Mouse (Mus musculus) heart, adult 11 months (tissue): Measurements from ENCODE around the gene Auts2.

Source experiments
- DNase-seq: peaks from one replicate; pipeline ENCODE4 v3.0.0; 2022

Auts2 gene

DNA sequence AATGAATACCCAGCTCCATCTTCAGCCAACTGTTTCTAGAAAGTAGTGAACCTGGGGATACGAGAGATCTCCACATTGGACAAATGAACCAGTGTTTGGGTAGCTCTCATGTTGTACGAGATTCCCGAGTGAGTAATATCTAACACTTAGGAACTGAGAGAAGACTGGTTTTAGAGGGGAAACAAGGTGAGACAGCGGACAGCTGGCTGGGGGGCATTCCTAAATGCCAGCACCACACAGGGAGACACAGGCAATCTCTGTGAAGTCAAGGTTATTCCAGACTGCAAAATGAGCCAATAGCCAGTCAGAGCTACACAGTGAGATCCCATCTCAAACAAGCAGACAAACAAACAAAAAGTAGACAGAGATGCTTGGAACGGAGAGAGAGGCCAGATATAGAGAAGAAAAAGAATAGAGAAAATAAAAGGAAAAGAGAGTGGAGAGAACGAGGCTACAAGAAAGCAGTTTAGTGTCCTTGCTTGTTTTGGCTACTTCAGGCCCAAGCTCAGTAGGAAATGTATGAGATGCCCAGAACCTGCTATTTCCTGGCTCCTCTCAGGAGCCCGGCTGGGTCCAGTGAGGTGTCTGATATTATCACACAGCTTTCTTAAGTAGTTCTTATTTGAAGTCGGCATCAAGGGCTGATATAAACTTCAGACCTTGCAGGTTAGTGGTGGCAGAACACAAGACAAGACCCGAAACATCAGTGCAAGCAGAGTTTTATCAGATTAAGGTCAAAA is 224.9 kb downstream of the Auts2 start:
- peak; percentile 75 for DNase-seq

DNA sequence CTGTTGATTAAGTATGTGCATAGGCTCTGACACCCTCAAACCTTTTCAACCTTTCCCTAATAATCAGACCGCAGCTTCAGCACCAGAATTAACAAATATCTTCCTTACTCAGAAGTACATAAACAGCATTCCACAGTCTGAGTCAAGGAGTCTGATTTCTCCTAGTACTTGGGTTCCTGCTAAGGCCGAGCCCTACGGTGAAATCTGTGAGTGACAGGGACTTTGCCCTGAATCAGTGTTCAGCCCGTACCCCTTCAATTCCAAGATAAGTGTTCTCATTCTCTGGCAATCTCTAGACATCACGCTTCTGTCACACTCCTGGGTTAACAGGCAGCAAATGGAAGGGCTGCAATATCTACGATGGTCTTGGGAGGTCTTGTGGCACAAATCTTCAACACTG is 226.2 kb downstream of the Auts2 start:
- DNase-seq: no peak

DNA sequence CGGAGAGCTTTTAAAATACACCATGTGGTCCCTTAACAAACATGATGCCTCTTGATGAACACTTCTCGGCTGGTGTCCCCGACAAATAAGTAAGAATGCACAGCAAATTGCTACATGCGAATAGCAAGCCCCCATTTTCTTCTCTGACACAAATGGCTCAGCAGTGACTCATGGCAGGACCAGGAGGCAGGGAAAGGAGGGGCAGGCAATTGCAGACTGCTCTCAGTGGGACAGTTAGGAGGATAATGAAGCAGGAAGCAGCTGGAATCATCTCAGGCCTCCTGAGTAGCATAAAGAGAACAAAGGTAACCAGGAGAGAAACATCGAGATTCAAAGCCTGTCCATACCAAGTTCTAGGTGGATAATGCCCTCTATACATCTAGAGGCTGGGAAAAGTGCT is 228.8 kb downstream of the Auts2 start:
- DNase-seq: no peak

DNA sequence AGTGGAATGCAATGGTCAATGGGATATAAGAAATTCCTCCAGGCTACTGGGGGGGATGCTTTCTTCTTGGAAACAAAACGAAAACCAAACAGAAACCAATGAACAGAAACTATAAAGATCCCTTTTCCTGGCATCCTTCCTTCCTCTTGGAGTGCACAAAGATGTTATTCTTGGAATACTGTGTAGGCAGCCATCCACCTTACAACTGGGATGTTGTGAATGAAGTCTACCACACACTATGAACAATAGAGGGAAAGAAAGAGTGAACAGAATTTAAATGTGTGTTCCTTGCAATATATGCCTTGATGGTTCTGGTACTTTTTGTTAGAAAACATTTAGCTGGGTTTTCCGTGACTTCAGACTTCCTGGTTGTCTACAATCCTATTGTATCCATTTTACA is 236.1 kb downstream of the Auts2 start:
- DNase-seq: no peak

DNA sequence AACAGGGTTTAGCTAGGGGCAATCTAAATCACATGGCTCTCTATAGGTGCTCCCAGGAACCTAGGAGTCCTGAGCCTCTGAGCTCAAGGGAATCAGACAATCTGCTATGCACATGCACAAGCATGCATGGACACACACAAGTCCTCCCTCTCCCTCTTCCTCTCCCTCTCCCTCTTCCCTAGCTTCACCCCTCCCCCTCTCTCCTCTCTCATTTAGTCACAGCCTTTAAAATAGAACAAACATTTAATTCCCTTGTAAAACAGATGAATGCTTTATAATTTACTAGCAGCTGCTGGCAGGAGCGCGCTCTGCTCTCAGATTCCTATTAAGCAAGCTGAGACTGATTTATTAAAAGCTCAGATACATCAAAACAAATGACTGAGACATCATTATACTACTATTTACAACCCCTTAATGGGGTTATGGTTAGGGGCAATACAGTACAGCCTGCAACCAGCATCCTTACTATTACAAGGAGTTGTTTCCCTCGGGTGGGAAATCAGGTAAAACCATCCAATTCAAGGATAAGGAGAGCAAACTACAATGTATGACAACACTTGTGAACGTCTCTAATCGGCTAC is 237.7 kb downstream of the Auts2 start:
- DNase-seq: peak; percentile 42

DNA sequence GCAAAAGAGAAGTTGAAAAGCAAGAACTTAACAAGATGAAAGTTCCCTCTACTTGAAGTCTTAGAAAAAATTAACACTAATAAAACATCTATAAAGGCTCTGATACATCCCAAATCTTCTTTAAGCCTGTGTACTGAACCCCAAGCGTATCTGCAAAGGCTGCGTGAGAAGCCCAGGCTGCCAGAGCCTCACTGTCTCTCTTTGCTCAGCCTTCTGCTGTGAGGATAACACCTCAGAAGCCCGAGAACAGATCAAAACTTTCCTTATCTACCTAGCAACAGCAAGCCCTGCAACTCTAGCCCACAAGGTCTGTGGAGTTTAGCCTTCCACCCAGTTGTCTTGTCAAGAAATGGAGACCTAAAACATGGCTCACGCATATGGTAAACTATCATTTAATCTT is 240.4 kb downstream of the Auts2 start:
- DNase-seq: no peak

DNA sequence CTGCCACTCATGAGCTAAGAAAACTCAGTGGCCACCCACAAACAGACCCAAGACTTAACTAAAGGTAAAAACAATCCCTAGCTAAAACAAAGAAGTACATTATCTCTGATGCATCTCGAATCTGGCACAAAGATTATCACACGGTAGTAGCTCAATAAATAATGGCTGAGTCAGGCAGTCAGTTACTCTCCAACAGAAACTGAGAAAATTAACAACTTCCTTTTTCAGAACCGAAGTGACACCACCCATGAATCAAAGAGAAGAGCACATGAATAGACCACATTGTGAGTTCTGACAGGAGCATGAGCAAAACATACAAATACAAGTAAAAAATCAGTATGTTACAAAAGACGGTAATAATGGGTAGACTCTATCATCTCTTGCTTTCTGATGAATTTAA is 242.3 kb downstream of the Auts2 start:
- DNase-seq: peak; percentile 46

DNA sequence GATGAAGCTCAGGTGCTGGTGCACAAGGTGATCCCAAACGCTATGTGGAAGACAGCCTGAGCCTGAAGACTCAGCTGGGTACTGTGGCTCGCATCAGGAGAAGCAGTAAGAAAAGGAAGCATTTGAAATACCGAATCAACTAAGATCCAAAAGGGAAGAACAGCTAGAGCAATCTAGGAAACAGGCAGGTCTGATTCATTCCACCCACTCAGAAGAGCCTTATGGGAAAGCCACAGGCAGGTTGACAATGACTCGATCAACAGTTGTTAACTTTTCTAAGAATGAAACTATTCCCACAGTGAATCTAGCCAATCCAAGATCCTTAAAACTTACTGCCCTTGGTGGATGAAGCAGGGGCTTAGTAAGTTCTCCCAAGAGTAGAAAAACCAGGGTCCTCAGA is 243.4 kb downstream of the Auts2 start:
- peak; percentile 21 for DNase-seq

DNA sequence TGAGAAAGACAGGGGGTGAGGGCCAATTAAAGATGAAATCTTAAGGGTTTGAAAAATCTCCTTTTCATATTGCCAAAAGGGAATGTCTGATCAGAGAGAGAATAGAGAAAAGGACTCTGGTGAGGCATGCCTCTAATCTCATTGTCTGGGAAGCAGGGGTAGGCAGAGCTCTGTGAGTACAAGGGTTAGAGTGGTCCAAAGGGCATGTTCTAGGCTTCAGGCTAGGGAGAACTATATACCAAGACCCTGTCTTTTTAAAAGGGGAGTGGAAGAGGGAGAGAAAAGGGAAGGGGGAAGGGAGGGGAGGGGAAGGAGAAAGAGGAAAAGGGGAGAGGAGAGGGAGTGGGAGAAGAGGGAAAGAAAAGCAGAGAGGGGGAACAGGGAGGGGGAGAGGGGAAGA is 244.1 kb downstream of the Auts2 start:
- peak; percentile 27 for DNase-seq

DNA sequence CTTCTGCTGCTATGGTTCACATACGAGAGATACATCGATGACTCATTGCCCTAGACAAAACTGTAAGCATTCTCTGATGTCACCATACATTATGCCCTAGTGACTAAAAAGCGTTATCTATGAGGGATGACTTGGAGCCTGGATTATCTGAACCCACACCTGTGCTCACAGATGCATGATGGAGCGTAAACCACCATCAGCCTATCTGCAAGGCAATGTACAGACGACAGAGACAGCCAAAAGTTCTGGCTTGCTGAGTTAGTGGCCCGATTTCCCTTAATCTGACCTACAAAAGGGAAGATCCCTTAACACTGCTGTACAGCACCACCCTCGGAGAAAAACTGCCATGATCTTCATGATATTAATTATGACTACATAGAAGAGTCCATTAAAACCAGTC is 245.8 kb downstream of the Auts2 start:
- DNase-seq: peak; percentile 54

DNA sequence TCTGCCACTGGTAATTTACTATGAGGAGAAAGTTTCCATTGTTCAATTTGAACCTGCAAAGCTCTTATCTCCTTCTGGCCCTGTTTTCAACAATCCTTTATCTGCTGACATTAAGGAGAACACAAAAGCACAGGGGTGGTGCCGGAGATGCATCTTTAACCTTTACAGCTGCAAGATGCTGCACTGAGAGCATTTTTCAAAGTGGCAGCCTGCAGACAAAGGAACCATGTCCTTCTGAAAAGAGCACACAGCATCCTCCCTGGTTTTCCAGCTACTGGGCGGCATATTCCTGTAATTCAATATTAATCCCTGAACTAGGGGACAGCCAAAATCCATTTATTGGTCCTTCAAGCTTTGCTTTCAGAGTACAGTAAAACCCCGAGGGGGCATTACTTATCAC is 248.7 kb downstream of the Auts2 start:
- peak; percentile 24 for DNase-seq

DNA sequence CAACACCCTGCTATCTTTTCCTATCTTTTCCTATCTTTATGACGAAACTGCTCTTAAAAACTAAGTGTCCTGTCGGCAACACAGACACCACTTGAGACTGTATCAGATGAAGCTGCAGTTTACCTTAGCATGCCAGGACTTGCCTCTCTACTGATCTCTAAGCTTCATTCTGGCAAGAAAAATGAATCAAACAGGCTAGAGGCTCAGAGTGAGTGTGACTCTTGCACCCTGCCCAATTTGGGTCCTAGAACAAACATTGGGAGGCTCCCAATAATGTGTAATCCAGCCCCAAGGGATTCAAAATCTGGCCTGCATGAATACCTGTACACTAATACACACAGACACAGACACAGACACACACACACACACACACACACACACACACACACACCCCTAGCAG is 250.2 kb downstream of the Auts2 start:
- DNase-seq: peak; percentile 35

DNA sequence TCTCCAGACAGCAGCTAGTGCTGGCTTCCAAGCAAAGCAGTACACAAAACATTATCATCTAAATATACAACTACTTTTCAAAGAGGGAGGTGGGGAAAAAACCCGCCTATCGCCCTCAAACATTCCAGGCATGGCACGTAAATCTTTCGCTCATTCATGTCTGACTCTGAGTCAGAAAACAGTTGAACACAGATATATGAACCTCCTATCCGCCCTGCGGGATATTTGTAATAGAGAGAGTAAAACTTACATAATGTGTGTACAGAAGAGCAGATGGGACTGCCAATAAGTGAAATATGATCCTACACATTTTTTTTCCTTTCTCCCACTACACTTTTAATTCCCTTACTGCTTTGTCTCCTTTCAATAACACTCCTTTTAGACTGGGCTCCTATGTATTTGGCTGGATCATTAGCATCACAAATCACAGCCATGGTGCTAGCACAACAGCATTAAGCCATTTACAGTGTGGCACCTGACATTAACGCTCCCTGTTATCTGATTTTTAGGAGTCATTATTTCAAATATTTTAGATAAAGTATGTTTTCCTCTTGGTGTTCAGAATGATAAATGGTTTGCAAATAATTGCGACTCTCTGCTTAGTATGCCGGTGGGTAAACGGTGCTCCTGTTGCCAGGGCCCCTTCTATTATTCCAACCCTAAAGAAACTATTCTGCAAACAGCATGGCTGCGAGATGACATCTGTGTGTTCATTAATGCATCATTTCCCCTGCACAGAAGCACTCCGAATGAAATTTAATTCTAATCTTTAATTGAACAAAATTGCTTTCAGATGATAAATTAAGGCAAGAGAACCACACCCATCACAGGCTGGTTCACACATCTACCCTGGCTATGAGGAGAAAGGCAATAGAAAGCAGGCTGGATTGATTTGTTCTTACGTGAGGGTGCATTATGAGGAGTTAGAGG is 252.3 kb downstream of the Auts2 start:
- DNase-seq: peak; percentile 29

DNA sequence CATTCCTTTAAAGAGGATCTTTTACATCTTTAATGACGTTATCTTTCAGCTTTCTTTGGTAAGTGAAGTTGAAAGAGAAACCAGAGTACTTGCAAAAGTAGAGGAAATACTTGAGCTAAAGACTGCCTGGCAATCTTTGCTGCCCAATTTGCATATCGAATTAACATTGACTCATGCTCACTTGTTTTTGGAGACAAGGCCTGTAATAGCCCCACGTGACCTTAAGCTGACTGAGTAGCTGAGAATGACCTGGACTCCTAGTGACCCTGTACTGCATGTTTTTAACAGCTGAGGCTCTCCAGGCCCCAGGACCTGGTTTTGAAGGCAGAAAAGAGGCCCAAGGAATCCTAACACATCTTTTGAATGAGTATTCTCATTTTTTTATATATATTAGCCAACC is 259.4 kb downstream of the Auts2 start:
- peak; percentile 69 for DNase-seq

DNA sequence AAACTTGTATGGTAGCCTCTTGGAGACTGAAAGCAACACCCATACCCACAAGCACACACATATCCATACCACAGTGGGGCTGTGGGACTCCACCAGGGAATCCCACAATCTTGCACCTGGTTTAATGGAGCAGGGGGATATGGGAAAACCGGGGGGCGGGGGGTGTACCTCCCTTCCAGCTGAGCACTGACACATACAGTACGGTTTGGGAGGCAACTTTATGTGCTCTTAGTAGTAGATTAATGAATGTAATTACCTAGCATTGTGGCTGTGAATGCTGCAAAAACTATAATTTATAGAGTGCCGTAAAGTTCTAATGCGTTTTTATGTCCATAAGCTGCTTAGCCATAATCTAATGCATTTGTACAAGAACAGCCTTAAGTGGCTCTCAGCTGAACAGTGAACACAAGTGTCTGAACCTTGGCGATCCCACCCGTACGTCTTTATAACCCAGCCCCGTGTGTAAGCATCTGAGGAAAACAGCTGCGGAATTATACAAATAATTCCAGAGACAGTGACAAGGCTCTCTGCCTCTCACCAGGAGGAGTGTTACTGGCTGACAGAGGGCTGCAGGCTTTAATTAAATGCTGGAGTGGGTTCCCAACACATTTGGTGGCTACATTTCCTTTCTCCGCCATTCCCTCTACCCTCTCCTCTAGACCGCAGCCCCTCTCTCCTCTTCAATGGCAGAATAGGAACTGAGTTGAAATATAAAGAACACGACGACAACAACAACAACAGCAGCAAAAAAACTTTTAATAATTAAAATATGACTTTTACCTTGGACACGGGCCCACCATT is 268.8 kb downstream of the Auts2 start:
- peak; percentile 44 for DNase-seq

DNA sequence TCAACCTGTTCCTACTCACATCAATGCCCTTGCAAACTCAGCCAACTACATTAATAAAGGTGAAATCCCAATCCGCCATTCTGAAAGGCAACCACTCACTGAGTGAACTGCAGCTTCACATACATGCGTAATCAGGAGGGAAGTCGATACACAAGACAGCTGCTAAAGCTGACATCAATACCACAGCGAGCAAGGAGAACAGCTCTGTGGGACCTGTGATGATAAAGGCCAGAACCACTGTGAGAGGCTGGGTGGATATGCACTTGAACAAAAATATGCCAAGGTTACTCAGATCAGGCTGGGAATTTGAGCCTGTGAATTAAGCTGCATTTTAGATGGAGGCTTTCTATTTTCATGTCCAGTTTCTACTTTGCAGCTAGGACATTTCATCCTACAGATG is 271.0 kb downstream of the Auts2 start:
- peak; percentile 45 for DNase-seq

DNA sequence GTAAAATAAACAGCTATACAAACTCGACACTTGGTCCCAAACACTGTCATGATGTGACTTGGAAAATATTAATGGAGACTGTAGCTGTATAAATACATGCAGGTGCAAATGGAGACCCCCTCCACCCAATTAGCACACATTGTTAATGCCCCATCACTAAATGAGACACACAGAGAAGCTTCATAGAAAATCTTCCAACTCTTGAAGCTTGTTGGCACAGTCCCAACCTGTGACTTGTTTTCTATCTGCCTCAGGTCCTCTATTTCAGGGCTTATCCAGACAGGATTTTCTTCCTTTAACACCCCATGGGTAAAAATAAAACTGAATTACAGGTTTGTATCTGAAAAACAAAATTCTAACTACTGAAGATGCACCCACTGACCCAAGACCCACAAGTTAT is 272.2 kb downstream of the Auts2 start:
- no peak for DNase-seq

DNA sequence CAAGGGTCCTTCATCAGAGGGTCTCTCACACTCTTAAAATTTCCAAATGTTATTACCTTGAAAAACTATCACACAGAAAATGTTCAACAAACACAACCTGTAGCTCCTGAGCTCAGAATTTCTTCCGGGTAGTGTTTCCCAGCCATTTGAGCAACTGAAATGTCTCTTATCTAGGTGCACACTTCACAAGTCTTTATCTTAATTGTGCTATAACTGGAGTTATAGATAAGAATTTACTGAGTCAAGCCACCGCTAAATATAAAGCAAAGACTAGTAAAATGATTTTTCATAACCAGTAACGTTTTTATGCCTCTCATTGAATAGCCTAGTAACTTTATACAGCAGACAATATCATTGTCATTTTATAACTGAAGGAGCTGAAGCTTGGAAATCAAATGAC is 273.1 kb downstream of the Auts2 start:
- peak; percentile 28 for DNase-seq

DNA sequence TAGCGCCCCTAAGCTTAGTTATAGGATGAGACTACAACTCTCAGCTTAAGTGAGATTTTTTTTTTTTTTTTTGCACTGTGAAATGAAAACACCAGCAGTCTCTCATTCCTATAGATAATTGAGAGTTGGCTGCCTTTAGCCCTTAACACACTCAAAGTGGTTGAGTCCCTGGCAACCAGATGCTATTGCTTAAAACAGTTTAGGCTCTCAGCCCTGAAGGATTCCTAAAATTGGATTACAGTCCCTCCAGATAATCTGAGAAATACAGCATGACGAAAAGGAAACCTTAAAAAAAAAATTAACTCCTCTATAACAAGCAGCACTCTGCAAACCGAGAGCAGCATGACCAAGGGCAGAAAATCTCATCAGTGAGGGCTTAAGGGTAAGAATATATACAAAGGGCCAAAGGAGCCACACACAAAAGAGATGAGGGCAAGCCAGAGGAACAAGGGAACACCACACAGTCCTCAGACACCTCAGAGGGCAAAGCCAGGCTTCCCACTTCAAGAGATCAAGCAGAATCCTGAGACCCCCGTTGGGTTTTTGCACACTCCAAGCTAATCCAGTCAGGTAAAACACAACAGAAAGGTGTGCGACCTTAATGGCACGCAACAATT is 274.7 kb downstream of the Auts2 start:
- DNase-seq: peak; percentile 63

DNA sequence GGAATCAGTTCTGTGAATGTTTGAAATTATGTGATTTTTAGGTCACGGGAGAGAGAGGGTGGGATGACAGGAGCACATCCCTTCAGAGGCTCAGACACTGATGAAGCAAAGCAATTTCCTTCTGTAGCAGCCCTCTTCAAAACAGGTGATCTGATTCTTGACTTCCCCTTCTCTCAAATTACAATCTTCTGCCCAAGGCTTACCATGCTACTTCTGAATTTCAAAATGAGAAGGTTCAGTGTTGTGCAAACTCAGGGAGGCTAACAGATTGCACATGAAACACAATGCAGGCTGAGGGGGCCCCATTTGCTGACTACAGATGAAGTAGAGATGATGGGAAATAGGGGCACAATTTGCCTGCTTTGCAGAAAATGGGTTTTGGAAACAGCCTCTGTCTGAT is 278.1 kb downstream of the Auts2 start:
- peak; percentile 59 for DNase-seq

DNA sequence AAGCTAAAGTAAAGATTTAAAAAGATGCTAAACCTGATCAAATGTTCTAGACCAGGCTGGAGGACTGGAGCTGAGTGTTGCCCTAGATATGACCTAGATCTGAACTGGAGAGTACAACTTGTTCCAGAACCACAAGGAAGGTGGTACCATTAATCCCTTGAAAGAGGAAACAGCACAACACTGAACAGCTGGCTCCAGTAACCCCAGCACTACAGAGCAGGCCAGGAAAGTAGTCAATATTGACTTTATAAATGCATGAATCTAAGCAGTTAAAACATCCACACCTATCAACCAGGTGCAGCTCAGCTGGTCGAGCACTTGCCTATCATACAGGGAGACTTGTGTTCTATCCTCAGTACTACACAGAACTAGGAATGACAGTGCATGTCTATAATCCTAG is 281.4 kb downstream of the Auts2 start:
- DNase-seq: peak; percentile 70

DNA sequence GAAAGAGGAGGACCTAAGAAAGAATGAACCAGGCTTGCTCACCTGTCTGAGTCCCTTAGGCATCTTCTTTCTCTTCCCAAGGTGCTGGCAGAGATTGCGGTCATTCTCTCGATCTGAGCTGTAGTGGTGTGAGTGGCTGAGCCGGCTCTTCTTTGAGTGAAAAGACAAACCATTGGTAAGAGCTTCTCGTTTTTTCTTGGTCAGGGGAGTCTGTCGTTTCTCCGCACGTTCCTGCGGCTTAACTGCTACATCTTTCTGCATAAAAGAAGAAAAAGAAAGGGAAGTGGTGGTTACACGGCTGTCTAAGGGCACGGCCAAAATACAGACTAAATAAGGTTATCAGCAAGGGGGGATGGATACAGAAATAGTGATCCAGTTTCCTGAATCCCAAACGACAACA is 284.3 kb downstream of the Auts2 start:
- DNase-seq: peak; percentile 53

DNA sequence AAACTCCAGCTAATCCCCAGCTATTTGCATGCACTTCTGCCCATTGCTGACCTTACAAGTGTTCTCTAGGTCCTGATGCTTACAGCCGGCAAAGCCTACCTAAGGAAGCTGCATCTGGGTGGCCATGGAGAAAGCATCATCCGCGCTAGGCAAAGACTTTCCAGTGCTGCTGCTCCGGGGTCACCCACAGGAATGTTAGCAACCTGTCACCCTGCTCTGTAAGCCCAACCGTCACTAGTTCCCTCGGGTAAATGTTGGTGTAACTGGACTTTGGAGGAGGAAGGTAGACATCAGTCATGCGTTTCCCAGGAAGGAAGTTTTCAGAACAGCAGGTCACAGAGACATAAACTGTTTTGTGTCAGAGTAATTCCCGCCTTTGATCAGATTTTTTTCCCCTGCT is 287.6 kb downstream of the Auts2 start:
- DNase-seq: peak; percentile 82
